Mouse (Mus musculus) G1E (cell line): ENCODE measurements at regions not wholly inside any gene's neighbourhood (a gene's known extent, or its start where the extent isn't known, plus 50 kb on each side); places are given as distances from the start of the nearest gene placed in this dataset.

Experiments used
- ATAC-seq: 2 replicates; pipeline ENCODE4 v1.8.0; 2016; ENCODE audit warnings: mild to moderate bottlenecking; ENCODE audit not compliant: insufficient number of reproducible peaks, poor library complexity, low FRiP score, severe bottlenecking; ENCODE audit errors: extremely low read depth
- DNase-seq: peaks from one replicate; pipeline ENCODE4 v3.0.0; 2012; ENCODE audit warnings: low spot score
- H3K27me3 ChIP-seq: 2 replicates; pipeline ENCODE4 v1.6.1; 2012; ENCODE audit warnings: mild to moderate bottlenecking, low read length, inconsistent platforms; ENCODE audit not compliant: insufficient read depth
- H3K36me3 ChIP-seq: replicated peaks from 2 replicates; pipeline ENCODE3; 2012; ENCODE audit warnings: mild to moderate bottlenecking, inconsistent platforms
- H3K4me1 ChIP-seq: 2 replicates; pipeline ENCODE4 v1.6.1; 2012; ENCODE audit warnings: low read depth, low read length, inconsistent platforms, mixed read lengths; ENCODE audit not compliant: insufficient read depth
- H3K4me3 ChIP-seq: 2 replicates; pipeline ENCODE4 v1.5.1; 2012; ENCODE audit warnings: low read depth, mild to moderate bottlenecking, inconsistent platforms, low read length, moderate library complexity, mixed read lengths
- H3K9me3 ChIP-seq: replicated peaks from 2 replicates; pipeline ENCODE4 v1.6.1; 2012; ENCODE audit warnings: inconsistent platforms
- CTCF ChIP-seq: IDR thresholded peaks from 2 replicates; pipeline ENCODE4 v1.5.1; 2012; ENCODE audit warnings: low read depth, low read length, inconsistent platforms, mixed read lengths
- GATA1 ChIP-seq: IDR thresholded peaks from 2 replicates; pipeline ENCODE4 v1.6.1; 2012; ENCODE audit warnings: borderline replicate concordance, low read length, inconsistent platforms, mixed read lengths
- GATA2 ChIP-seq: IDR thresholded peaks from 2 replicates; pipeline ENCODE4 v1.6.1; 2012; ENCODE audit warnings: low read depth, low read length, inconsistent platforms, borderline replicate concordance
- POLR2AphosphoS5 ChIP-seq: IDR thresholded peaks from 2 replicates; pipeline ENCODE4 v1.6.1; 2012; ENCODE audit warnings: low read depth, low read length, inconsistent platforms; ENCODE audit not compliant: insufficient replicate concordance
- TAL1 ChIP-seq: conservative IDR thresholded peaks from 2 replicates; pipeline ENCODE4 v1.6.1; 2012; ENCODE audit warnings: low read depth, low read length, inconsistent platforms, mixed read lengths

GRCm38 (mm10) chr1:128682942-128683341 is 90.8 kb upstream of the Cxcr4 start:
- Histone ChIP-seq H3K4me3 (no peak overlapping the region), H3K9me3 (peaks cover 24% of the 10 kb centered on the region), H3K36me3 (no peaks in the 10 kb centered on the region), H3K4me1 (no peaks in the 10 kb centered on the region), H3K27me3 (no peaks in the 10 kb centered on the region)
- TF ChIP-seq CTCF (no peak), GATA2 (no peak), POLR2AphosphoS5 (no peak), GATA1 (no peak), TAL1 (no peak)
- DNase-seq (no peak), ATAC-seq (no peak)

DNA sequence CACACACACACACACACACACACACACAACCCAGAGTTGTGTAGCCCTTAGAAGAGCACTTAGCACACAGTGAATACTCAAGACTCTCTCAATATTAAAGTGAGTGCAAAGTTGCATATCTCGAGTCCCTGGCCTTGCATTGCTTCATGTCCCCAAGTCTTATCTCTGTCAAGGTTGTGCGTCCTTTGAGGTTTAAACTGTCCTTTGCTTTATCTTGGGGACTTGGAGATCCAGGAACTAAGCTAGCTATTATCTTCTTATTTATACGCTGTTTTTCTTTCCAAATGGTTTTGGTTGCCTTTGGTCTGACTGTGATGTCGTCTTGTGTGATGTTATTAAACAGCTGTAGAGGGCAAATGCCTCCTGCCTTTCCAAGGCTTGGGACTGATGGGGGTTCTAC is 89.2 kb upstream of the Cxcr4 start:
- ATAC-seq (no peak), DNase-seq (peak; percentile 12)
- TF ChIP-seq POLR2AphosphoS5 (no peak), GATA1 (no peak), TAL1 (no peak), GATA2 (no peak), CTCF (no peak)

DNA sequence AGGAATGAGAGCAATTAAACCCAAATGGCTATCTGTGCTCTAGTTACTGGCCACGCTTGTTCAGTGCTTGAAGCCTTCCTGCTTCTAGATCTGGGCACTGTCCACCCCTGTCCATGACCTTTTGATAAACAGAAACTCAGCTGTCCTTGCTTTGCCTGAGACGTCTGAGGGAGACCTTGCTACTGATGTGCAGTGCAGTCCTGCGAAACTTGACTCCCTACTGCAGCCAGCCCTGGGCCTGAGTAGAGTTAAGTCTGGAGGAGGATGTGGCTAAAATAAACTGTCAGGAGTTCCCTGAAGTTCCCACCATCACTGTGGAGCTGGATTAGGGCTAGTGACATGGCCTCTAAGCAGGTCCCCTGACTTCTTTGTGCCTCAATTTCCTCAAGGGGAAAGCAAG is 88.4 kb upstream of the Cxcr4 start:
- Histone ChIP-seq H3K9me3 (peaks cover 16% of the 10 kb centered on the region), H3K27me3 (no peaks in the 10 kb centered on the region), H3K36me3 (no peaks in the 10 kb centered on the region), H3K4me3 (no peak overlapping the region), H3K4me1 (no peaks in the 10 kb centered on the region)
- DNase-seq: no peak
- no peak for ATAC-seq
- TF ChIP-seq GATA1 (no peak), TAL1 (no peak), GATA2 (no peak), CTCF (no peak), POLR2AphosphoS5 (no peak)

More for the DNA sequence above, 89.2 kb upstream of the Cxcr4 start:
- no peaks in the 10 kb centered on the region for H3K36me3 ChIP-seq
- peaks cover 17% of the 10 kb centered on the region for H3K9me3 ChIP-seq
- no peak overlapping the region for H3K4me3 ChIP-seq
- no peaks in the 10 kb centered on the region for H3K27me3 ChIP-seq
- no peaks in the 10 kb centered on the region for H3K4me1 ChIP-seq

DNA sequence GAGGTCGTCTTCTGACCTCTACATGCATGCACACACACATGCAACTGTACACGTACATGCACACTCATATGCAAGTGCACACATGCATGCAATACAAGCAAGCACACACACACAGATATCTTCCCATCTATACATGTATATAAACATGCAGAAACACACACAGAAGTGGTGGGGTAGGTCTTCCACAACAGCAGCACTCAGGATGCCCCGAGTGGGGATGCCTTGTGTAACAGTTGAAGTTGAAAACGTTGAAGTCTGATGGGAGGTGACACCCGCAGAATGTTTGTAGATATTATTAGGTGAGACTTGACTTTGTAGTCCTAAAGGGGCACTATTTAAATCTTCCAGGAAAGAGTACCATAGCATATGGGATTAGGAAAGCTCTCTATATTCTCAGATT is 87.9 kb upstream of the Cxcr4 start:
- Histone ChIP-seq H3K4me1 (no peaks in the 10 kb centered on the region), H3K27me3 (no peaks in the 10 kb centered on the region), H3K9me3 (peaks cover 19% of the 10 kb centered on the region), H3K4me3 (no peak overlapping the region), H3K36me3 (no peaks in the 10 kb centered on the region)
- no peak for ATAC-seq
- no peak for TF ChIP-seq GATA1
- no peak for TF ChIP-seq CTCF
- TF ChIP-seq GATA2: no peak
- no peak for TF ChIP-seq TAL1
- TF ChIP-seq POLR2AphosphoS5: no peak
- no peak for DNase-seq

DNA sequence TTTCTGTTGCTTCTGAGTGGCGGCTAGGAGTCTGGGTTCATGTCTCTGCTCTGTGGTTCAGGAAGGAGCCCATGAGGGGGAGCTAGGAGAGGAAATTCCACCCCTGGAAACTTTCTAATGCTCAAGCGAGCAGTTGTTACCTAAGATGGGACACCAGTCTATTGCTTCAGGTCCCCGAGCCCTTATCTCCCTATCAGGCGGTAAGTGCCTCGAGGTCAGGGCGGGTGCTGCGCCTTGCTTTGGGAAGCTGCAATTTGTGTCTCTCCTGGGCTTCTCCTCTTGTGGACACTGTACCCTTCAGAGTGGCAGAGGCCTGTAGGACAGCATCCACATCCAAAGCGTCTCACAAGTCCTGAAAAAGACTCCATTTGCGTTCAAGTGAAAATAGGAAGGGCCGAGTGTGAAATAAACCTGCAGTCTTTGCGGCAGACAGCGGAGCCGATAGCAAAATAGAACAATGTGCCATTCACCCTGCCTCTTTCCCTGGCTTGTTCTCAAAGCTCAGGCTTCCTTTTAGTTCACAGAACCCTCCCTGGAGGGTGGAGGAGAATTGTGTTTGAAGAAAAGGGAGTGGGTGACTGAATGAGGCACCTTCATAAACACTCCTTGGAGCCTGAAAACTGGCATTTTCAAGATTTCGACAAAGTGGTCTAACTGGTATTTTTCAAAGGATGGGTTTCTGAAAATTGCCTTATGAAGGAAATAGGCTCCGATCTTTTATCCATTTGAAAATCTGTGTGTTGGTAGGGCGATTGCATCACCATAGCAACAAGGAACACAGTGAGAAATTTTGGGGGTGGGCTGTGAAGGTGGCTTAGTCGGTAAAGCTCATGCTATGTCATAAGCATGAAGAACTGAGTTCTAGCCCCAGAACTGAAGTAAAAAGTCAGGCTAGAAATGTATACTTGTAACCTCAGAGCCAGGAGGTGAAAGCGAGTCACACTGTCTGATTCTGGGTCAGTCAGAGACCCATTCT is 87.2 kb upstream of the Cxcr4 start:
- TF ChIP-seq CTCF (no peak), POLR2AphosphoS5 (no peak)
- Histone ChIP-seq H3K36me3 (no peaks in the 10 kb centered on the region), H3K4me3 (no peak overlapping the region), H3K9me3 (peaks cover 18% of the 10 kb centered on the region), H3K4me1 (no peaks in the 10 kb centered on the region), H3K27me3 (no peaks in the 10 kb centered on the region)
- DNase-seq: no peak
- no peak for ATAC-seq

- Histone ChIP-seq H3K36me3 (no peaks in the 10 kb centered on the region), H3K4me3 (no peak overlapping the region), H3K9me3 (peaks cover 21% of the 10 kb centered on the region), H3K27me3 (no peaks in the 10 kb centered on the region), H3K4me1 (no peaks in the 10 kb centered on the region)
- DNase-seq (no peak), ATAC-seq (no peak)
- TF ChIP-seq TAL1: no peak
- TF ChIP-seq POLR2AphosphoS5: no peak
- TF ChIP-seq GATA1: no peak
- no peak for TF ChIP-seq GATA2
- TF ChIP-seq CTCF: no peak
Measured at GRCm38 (mm10) chr1:128675538-128675937, 83.4 kb upstream of the Cxcr4 start.
